Mouse (Mus musculus): ENCODE measurements at regions not wholly inside any gene's neighbourhood (a gene's known extent, or its start where the extent isn't known, plus 50 kb on each side); places are given as distances from the start of the nearest gene placed in this dataset.

GRCm38 (mm10) chr2:159523739-159524138 is 729.1 kb downstream of the Dhx35 start:
- DNase-seq (ENCODE audit: low read depth, low spot score), result no peak

GRCm38 (mm10) chr2:159534951-159535350 is 740.3 kb downstream of the Dhx35 start:
- DNase-seq (ENCODE audit: low read depth, low spot score), result no peak

GRCm38 (mm10) chr2:159539261-159539660 is 744.7 kb downstream of the Dhx35 start:
- no peak for DNase-seq (ENCODE audit: low read depth, low spot score)

- DNase-seq (ENCODE audit: low read depth, low spot score), result no peak
Observed at GRCm38 (mm10) chr2:159557567-159557966, 763.0 kb downstream of the Dhx35 start.

GRCm38 (mm10) chr2:159565255-159565654 is 768.7 kb downstream of the Gm826 start:
- no peak for DNase-seq (ENCODE audit: low read depth, low spot score)

GRCm38 (mm10) chr2:159565921-159566320 is 768.0 kb downstream of the Gm826 start:
- no peak for DNase-seq (ENCODE audit: low read depth, low spot score)

- no peak for DNase-seq (ENCODE audit: low read depth, low spot score)
Observed at GRCm38 (mm10) chr2:159566461-159566860, 767.5 kb downstream of the Gm826 start.

- DNase-seq (ENCODE audit: low read depth, low spot score), result no peak
Observed at GRCm38 (mm10) chr2:159568391-159568790, 765.6 kb downstream of the Gm826 start.

GRCm38 (mm10) chr2:159571862-159572261 is 762.1 kb downstream of the Gm826 start:
- DNase-seq (ENCODE audit: low read depth, low spot score), result no peak

GRCm38 (mm10) chr2:159575271-159575670 is 758.7 kb downstream of the Gm826 start:
- no peak for DNase-seq (ENCODE audit: low read depth, low spot score)

- DNase-seq (ENCODE audit: low read depth, low spot score), result peak; percentile 27
Observed at GRCm38 (mm10) chr2:159583103-159583502, 750.9 kb downstream of the Gm826 start.

GRCm38 (mm10) chr2:159584641-159585040 is 749.3 kb downstream of the Gm826 start:
- no peak for DNase-seq (ENCODE audit: low read depth, low spot score)

- DNase-seq (ENCODE audit: low read depth, low spot score), result peak; percentile 36
Observed at GRCm38 (mm10) chr2:159586697-159587473, 747.1 kb downstream of the Gm826 start.

GRCm38 (mm10) chr2:159591396-159592124 is 742.4 kb downstream of the Gm826 start:
- no peak for DNase-seq (ENCODE audit: low read depth, low spot score)

- no peak for DNase-seq (ENCODE audit: low read depth, low spot score)
Observed at GRCm38 (mm10) chr2:159592841-159593240, 741.1 kb downstream of the Gm826 start.

GRCm38 (mm10) chr2:159596285-159596684 is 737.7 kb downstream of the Gm826 start:
- DNase-seq (ENCODE audit: low read depth, low spot score), result peak; percentile 36

GRCm38 (mm10) chr2:159598080-159598479 is 735.9 kb downstream of the Gm826 start:
- DNase-seq (ENCODE audit: low read depth, low spot score), result no peak

GRCm38 (mm10) chr2:159607191-159607590 is 726.8 kb downstream of the Gm826 start:
- DNase-seq (ENCODE audit: low read depth, low spot score), result no peak

GRCm38 (mm10) chr2:159610451-159610850 is 723.5 kb downstream of the Gm826 start:
- DNase-seq (ENCODE audit: low read depth, low spot score), result no peak

GRCm38 (mm10) chr2:159616685-159617084 is 717.3 kb downstream of the Gm826 start:
- no peak for DNase-seq (ENCODE audit: low read depth, low spot score)

- no peak for DNase-seq (ENCODE audit: low read depth, low spot score)
Observed at GRCm38 (mm10) chr2:159621261-159621660, 712.7 kb downstream of the Gm826 start.

- no peak for DNase-seq (ENCODE audit: low read depth, low spot score)
Observed at GRCm38 (mm10) chr2:159622141-159622669, 711.8 kb downstream of the Gm826 start.

- no peak for DNase-seq (ENCODE audit: low read depth, low spot score)
Observed at GRCm38 (mm10) chr2:159625306-159625705, 708.7 kb downstream of the Gm826 start.

Data from mesoderm, embryonic 11.5 days (tissue).